Mouse (Mus musculus): ENCODE measurements at regions not wholly inside any gene's neighbourhood (a gene's known extent, or its start where the extent isn't known, plus 50 kb on each side); places are given as distances from the start of the nearest gene placed in this dataset.
A peak's percentile ranks its signal among the peaks of the same experiment; 100 is the strongest.

DNA sequence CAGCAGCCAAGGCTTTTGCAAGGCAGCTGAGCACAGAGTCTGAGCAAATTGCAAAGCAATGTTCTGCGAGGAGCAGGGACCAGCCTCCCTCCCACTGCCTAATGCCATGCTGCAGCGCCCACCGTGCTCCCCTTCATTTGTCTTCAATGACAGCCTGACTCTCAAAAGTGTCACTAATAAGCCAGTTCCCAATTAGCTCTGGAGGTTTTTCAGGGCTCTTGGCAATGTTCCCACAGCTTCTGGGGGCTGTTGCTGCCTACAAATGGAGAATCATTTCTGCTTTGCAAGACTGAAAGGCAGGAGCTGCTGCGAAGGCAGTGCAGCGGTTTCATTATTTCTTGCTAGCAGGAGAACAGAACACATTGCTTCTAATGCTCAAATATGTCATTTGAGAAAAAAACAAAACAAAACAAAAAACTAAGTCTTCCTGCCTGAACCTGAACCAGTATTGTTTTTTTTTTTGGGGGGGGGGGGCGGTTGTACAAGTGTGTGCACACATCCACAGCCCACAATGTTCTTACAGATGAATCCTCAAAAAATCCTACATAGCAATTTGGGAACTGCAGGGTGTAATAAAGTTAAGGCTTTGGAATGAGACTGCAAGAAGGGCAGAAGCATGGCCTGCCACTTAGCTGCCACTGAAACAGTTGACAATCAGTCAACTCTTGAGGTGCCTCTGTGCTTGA, 283.5 kb upstream of the Emcn start:
- Histone ChIP-seq H3K4me3 (no peak overlapping the region), H3K27ac (peak overlapping the region; percentile 86)
- no peak for TF ChIP-seq CTCF (conservative IDR thresholded peaks at IDR 0.05)
- DNase-seq (ENCODE audit: low spot score in 2 of 2), result peak; percentile 89 to 94

DNA sequence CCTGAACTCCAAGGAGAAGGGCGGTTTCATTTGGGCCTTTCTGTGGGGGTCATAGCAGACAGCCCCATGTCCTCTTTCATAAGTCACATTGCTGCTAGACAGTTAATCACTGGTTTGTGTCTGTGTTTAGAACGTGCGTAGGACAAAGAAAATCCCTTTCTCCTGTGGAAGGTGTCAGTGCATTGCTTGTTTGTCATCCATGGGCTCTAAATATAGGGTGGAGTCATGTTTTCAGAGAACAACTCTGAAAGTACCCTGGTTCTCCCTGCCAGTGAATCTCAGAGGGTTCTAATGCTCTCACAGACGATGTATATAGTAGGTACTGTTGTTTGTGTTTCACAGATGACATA, 283.0 kb upstream of the Emcn start:
- H3K27ac ChIP-seq, result peak overlapping the region; percentile 86
- no peak for TF ChIP-seq CTCF (conservative IDR thresholded peaks at IDR 0.05)
- H3K4me3 ChIP-seq, result no peak overlapping the region
- no peak for DNase-seq (ENCODE audit: low spot score in 2 of 2)

- DNase-seq (ENCODE audit: low spot score in 2 of 2), result no peak
- Histone ChIP-seq H3K4me3 (no peak overlapping the region), H3K27ac (peak overlapping the region; percentile 23; the same call in 1 of the 2 replicates)
- TF ChIP-seq CTCF (conservative IDR thresholded peaks at IDR 0.05), result no peak
Observed at GRCm38 (mm10) chr3:137062067-137062466, 278.8 kb upstream of the Emcn start.

- Histone ChIP-seq H3K27ac (no peak overlapping the region), H3K4me3 (no peak overlapping the region)
- DNase-seq (ENCODE audit: low spot score in 2 of 2), result no peak
- TF ChIP-seq CTCF (conservative IDR thresholded peaks at IDR 0.05), result no peak
Observed at GRCm38 (mm10) chr3:137067336-137067735, 273.5 kb upstream of the Emcn start.

DNA sequence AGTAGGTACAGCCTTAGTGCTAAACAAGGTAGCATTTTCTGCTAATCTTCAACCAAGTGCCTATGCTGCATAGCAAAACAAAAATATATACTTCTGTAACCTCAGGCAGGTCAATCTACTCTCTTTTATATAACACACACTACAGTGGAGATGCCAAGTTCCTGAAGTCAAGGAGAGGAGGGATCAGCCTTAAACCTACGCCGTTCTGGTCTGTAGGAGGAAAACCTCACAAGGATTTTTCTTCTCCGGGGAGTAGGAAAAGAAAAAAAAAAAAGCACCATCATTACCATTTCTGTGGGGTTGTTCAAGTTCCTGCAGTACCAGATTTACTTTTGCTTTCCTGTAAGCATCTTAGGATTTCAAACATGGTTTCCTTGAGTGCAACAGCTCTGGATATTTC, 271.5 kb upstream of the Emcn start:
- DNase-seq (ENCODE audit: low spot score in 2 of 2), result no peak
- TF ChIP-seq CTCF (conservative IDR thresholded peaks at IDR 0.05), result no peak
- Histone ChIP-seq H3K27ac (no peak overlapping the region), H3K4me3 (no peak overlapping the region)

GRCm38 (mm10) chr3:137077718-137078599, 262.9 kb upstream of the Emcn start:
- TF ChIP-seq CTCF (conservative IDR thresholded peaks at IDR 0.05), result no peak
- no peak overlapping the region for H3K4me3 ChIP-seq
- no peak for DNase-seq (ENCODE audit: low spot score in 2 of 2)
- H3K27ac ChIP-seq, result no peak overlapping the region

GRCm38 (mm10) chr3:137078600-137078975, 262.3 kb upstream of the Emcn start:
- no peak for DNase-seq (ENCODE audit: low spot score in 2 of 2)
- TF ChIP-seq CTCF (conservative IDR thresholded peaks at IDR 0.05), result no peak
- no peak overlapping the region for H3K4me3 ChIP-seq
- no peak overlapping the region for H3K27ac ChIP-seq

DNA sequence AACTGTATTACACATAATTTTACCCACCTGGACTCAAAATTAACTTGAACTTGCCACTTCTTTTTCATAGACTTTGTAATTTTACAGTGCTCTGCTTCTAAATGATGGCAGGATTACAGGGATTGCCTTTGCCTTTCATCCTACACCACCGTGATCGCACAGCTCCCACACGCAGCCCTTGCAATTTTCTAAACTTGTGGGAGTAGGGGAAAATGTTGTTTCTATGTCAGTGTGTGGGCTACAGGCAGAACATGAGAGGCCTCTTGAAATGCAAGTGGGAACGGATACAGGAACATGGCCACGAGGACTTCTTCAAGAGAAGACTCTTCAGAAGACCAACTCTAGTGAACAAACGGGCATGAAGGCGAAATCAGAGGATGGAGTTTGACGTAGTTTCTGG, 254.0 kb upstream of the Emcn start:
- H3K27ac ChIP-seq, result peak overlapping the region; percentile 66
- DNase-seq (ENCODE audit: low spot score in 2 of 2), result no peak
- TF ChIP-seq CTCF (conservative IDR thresholded peaks at IDR 0.05), result no peak
- H3K4me3 ChIP-seq, result no peak overlapping the region

DNA sequence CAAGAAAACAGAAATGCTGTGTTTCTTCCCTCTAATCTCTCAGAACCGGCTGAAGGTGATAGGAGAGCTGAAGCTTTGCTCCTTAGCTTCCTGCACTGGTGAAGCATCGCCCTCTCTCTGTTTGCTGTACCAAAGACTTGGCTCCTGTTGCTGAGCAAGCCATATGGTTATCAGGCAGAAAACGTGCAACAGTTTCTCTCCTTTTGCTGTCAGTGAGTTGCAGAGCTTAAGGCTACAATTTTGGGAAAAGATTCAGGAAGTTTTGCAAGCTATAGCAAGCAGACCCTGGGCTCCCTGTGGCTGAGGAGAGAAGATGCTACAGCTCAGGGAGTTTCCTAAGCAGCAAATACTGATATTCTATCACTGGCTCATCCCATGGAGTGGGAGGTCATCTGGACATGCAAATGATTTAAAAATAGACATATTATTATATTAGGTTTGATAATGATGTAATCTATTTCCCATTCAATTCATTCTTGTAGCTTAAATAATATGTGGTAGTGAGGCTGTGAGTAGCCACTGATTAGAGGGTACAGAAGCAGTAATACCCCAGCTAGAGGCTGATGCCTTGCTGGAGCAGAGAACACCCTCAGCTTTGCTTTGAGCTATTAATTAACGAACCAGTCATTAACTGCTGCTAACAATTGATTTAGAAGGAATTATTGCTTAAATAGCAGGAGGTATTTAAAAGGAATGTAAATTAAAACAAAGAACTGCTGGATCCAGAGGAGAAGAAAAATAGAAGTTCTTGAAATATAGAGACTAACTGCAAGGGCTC, 240.1 kb upstream of the Emcn start:
- TF ChIP-seq CTCF (conservative IDR thresholded peaks at IDR 0.05), result peak; percentile 40
- Histone ChIP-seq H3K4me3 (no peak overlapping the region), H3K27ac (peak overlapping the region; percentile 88)
- DNase-seq (ENCODE audit: low spot score in 2 of 2), result peak; percentile 45 to 74

DNA sequence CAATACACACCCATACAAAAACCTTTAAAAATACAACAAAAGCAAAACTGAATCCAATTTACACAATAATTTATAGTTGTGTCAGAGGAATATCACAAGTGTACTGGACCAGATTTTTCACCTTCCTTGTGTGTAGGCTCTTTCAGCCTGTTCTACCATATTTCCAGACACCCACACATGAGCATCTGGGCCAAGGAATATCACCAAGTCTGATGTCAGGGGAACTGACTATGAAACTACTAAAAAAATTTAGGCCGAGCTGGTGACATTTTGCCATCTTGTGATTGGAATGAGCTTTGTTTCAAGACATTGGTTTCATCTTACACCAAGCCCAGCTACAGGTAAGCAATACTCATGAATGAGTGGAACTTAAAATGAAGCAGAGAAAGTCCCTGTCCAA, 234.9 kb upstream of the Emcn start:
- no peak overlapping the region for H3K4me3 ChIP-seq
- no peak for TF ChIP-seq CTCF (conservative IDR thresholded peaks at IDR 0.05)
- DNase-seq (ENCODE audit: low spot score in 2 of 2), result peak; percentile 57 to 75
- H3K27ac ChIP-seq, result peak overlapping the region; percentile 81

DNA sequence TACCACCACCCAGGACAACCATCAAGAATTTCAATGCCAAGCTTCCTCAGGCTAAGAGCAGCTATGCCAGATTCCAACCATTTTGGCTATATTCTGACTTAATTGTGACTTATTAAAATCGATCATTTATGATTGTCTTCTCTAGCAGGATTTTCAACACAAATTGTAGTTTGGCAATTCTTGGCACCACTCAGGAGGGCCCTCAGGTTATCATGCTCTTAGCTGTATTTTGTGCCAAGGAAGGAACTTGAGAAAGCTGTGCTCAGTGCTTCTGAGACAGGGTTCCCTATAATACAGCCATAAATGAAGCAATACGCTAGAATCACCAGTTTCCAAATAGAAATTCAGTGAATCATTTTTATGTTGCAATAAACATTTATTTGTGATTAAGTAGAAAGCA, 232.7 kb upstream of the Emcn start:
- H3K27ac ChIP-seq, result peak overlapping the region; percentile 81
- no peak for DNase-seq (ENCODE audit: low spot score in 2 of 2)
- TF ChIP-seq CTCF (conservative IDR thresholded peaks at IDR 0.05), result no peak
- no peak overlapping the region for H3K4me3 ChIP-seq

- no peak for TF ChIP-seq CTCF (conservative IDR thresholded peaks at IDR 0.05)
- Histone ChIP-seq H3K27ac (peak overlapping the region; percentile 81), H3K4me3 (no peak overlapping the region)
- DNase-seq (ENCODE audit: low spot score in 2 of 2), result no peak
Observed at GRCm38 (mm10) chr3:137109786-137110185, 231.1 kb upstream of the Emcn start.

- no peak for TF ChIP-seq CTCF (conservative IDR thresholded peaks at IDR 0.05)
- peak overlapping the region; percentile 81 for H3K27ac ChIP-seq
- H3K4me3 ChIP-seq, result no peak overlapping the region
- peak; percentile 83 for DNase-seq (ENCODE audit: low spot score in 2 of 2)
Observed at GRCm38 (mm10) chr3:137110485-137110884, 230.4 kb upstream of the Emcn start.
